Mouse (Mus musculus): ENCODE measurements around the gene Cd101. TPM values are rescaled to one million over a fixed set of nuclear protein-coding genes. Genes with fewer than 3 reads are reported as not detected.

Cd101 gene
- polyA plus RNA-seq, 1 experiment from 2014 or later: not detected

- ATAC-seq (replicated peaks; ENCODE audit: low FRiP score, low read depth) (no peak), DNase-seq (ENCODE audit: low spot score) (no peak)
- Histone ChIP-seq H3K9ac (ENCODE audit: low read depth, low read length) (no peak overlapping the region), H3K27ac (no peak overlapping the region), H3K27me3 (ENCODE audit: insufficient read depth, low read length) (no peaks in the 10 kb centered on the region), H3K4me1 (replicated peaks; ENCODE audit: insufficient read depth, low read length) (no peaks in the 10 kb centered on the region; the same call in 1 of the 2 replicates), H3K9me3 (replicated peaks; ENCODE audit: low read length) (no peaks in the 10 kb centered on the region), H3K4me3 (replicated peaks; ENCODE audit: low read depth, low read length) (no peak overlapping the region), H3K4me2 (ENCODE audit: low read length) (no peak overlapping the region), H3K36me3 (ENCODE audit: insufficient read depth, low read length) (no peaks in the 10 kb centered on the region)
- no peak for TF ChIP-seq CTCF (IDR thresholded peaks at IDR 0.05; ENCODE audit: low read depth)
- WGBS: 64% methylated on average over 7 of the region's 7 CpGs
Observed at GRCm38 (mm10) chr3:100993158-100993557, 36.2 kb downstream of the Cd101 start.

GRCm38 (mm10) chr3:100990231-100990630, 39.1 kb downstream of the Cd101 start:
- DNase-seq (ENCODE audit: low spot score) (no peak), ATAC-seq (replicated peaks; ENCODE audit: low FRiP score, low read depth) (no peak)
- no peak for TF ChIP-seq CTCF (IDR thresholded peaks at IDR 0.05; ENCODE audit: low read depth)

GRCm38 (mm10) chr3:100989417-100989816, 39.9 kb downstream of the Cd101 start:
- H3K27me3 ChIP-seq (ENCODE audit: insufficient read depth, low read length): no peaks in the 10 kb centered on the region
- DNase-seq (ENCODE audit: low spot score) (peak; percentile 36), ATAC-seq (replicated peaks; ENCODE audit: low FRiP score, low read depth) (no peak)
- no peaks in the 10 kb centered on the region for H3K36me3 ChIP-seq (ENCODE audit: insufficient read depth, low read length)
- H3K9ac ChIP-seq (ENCODE audit: low read depth, low read length): no peak overlapping the region
- WGBS: 34% methylated on average over 12 of the region's 12 CpGs
- no peak overlapping the region for H3K4me3 ChIP-seq (replicated peaks; ENCODE audit: low read depth, low read length)
- no peak overlapping the region for H3K4me2 ChIP-seq (ENCODE audit: low read length)
- TF ChIP-seq CTCF (IDR thresholded peaks at IDR 0.05; ENCODE audit: low read depth): peak; percentile 22; the same call in 1 of the 2 replicates
- H3K4me1 ChIP-seq (replicated peaks; ENCODE audit: insufficient read depth, low read length): no peaks in the 10 kb centered on the region; the same call in 1 of the 2 replicates
- H3K27ac ChIP-seq: no peak overlapping the region
- no peaks in the 10 kb centered on the region for H3K9me3 ChIP-seq (replicated peaks; ENCODE audit: low read length)

More at GRCm38 (mm10) chr3:100990231-100990630, 39.1 kb downstream of the Cd101 start:
- WGBS: 28% methylated on average over 1 of the region's 1 CpGs
- Histone ChIP-seq H3K27ac (no peak overlapping the region), H3K9me3 (replicated peaks; ENCODE audit: low read length) (no peaks in the 10 kb centered on the region), H3K36me3 (ENCODE audit: insufficient read depth, low read length) (no peaks in the 10 kb centered on the region), H3K4me3 (replicated peaks; ENCODE audit: low read depth, low read length) (no peak overlapping the region), H3K4me2 (ENCODE audit: low read length) (no peak overlapping the region), H3K27me3 (ENCODE audit: insufficient read depth, low read length) (no peaks in the 10 kb centered on the region), H3K4me1 (replicated peaks; ENCODE audit: insufficient read depth, low read length) (no peaks in the 10 kb centered on the region; the same call in 1 of the 2 replicates), H3K9ac (ENCODE audit: low read depth, low read length) (no peak overlapping the region)

GRCm38 (mm10) chr3:100979290-100979689, 50.1 kb downstream of the Cd101 start:
- Histone ChIP-seq H3K9ac (ENCODE audit: low read depth, low read length) (no peak overlapping the region), H3K4me1 (replicated peaks; ENCODE audit: insufficient read depth, low read length) (no peaks in the 10 kb centered on the region), H3K27me3 (ENCODE audit: insufficient read depth, low read length) (no peaks in the 10 kb centered on the region), H3K36me3 (ENCODE audit: insufficient read depth, low read length) (no peaks in the 10 kb centered on the region), H3K27ac (no peak overlapping the region), H3K4me2 (ENCODE audit: low read length) (no peak overlapping the region), H3K4me3 (replicated peaks; ENCODE audit: low read depth, low read length) (no peak overlapping the region), H3K9me3 (replicated peaks; ENCODE audit: low read length) (no peaks in the 10 kb centered on the region)
- TF ChIP-seq CTCF (IDR thresholded peaks at IDR 0.05; ENCODE audit: low read depth): no peak
- DNase-seq (ENCODE audit: low spot score) (no peak), ATAC-seq (replicated peaks; ENCODE audit: low FRiP score, low read depth) (no peak)
- WGBS: 66% methylated on average over 8 of the region's 8 CpGs

- 0% methylated on average over 1 of the region's 1 CpGs for WGBS
- Histone ChIP-seq H3K27me3 (ENCODE audit: insufficient read depth, low read length) (no peaks in the 10 kb centered on the region), H3K4me3 (replicated peaks; ENCODE audit: low read depth, low read length) (no peak overlapping the region), H3K9me3 (replicated peaks; ENCODE audit: low read length) (no peaks in the 10 kb centered on the region), H3K4me2 (ENCODE audit: low read length) (no peak overlapping the region), H3K4me1 (replicated peaks; ENCODE audit: insufficient read depth, low read length) (peaks cover 6% of the 10 kb centered on the region), H3K27ac (no peak overlapping the region), H3K36me3 (ENCODE audit: insufficient read depth, low read length) (no peaks in the 10 kb centered on the region), H3K9ac (ENCODE audit: low read depth, low read length) (no peak overlapping the region)
- DNase-seq (ENCODE audit: low spot score) (peak; percentile 92), ATAC-seq (replicated peaks; ENCODE audit: low FRiP score, low read depth) (no peak)
- TF ChIP-seq CTCF (IDR thresholded peaks at IDR 0.05; ENCODE audit: low read depth): peak; percentile 86
Observed at GRCm38 (mm10) chr3:100973906-100974305, 55.5 kb downstream of the Cd101 start.

- H3K4me2 ChIP-seq (ENCODE audit: low read length): peak within 1 kb of the TSS; percentile 75
- ATAC-seq (replicated peaks; ENCODE audit: low FRiP score, low read depth) (peak; percentile 96), DNase-seq (ENCODE audit: low spot score) (peak; percentile 98)
- H3K4me1 ChIP-seq (replicated peaks; ENCODE audit: insufficient read depth, low read length): peaks cover 9% of the 10 kb centered on the region
- no peaks in the 10 kb centered on the region for H3K36me3 ChIP-seq (ENCODE audit: insufficient read depth, low read length)
- H3K27ac ChIP-seq: peak within 1 kb of the TSS; percentile 6; the same call in 1 of the 2 replicates
- no peaks in the 10 kb centered on the region for H3K27me3 ChIP-seq (ENCODE audit: insufficient read depth, low read length)
- TF ChIP-seq CTCF (IDR thresholded peaks at IDR 0.05; ENCODE audit: low read depth): no peak
- under 1% methylated on average over 40 of the region's 40 CpGs for WGBS
- H3K9ac ChIP-seq (ENCODE audit: low read depth, low read length): peak within 1 kb of the TSS; percentile 44
- H3K9me3 ChIP-seq (replicated peaks; ENCODE audit: low read length): no peaks in the 10 kb centered on the region
- H3K4me3 ChIP-seq (replicated peaks; ENCODE audit: low read depth, low read length): peak within 1 kb of the TSS; percentile 42
Observed at GRCm38 (mm10) chr3:100969176-100969917, 60.0 kb downstream of the Cd101 start, which contains the start of gene Ttf2. Gene Ttf2 (minus strand): TSS chr3:100969663.

Measured in kidney, postnatal 0 days (tissue).